In the genomic region with DNA sequence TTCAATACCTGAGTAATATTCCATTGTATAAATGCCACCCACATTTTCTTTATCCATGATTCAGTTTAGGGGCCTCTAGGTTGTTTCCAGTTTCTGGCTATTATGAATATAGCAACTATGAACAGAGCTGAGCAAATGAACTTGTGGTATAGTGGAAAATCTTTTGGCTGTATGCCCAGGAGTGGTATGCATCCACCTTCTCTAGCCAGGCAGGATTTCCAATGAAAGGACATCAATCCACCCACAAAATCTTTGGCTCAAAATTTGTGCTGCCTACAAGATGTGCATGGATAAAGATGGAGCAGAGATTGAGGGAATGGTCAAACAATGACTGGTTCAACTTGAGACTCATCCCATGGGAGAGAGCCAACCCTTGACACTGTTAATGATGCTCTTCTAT, we compare ENCODE assay signal across 28 mouse cellular contexts. TPM values are rescaled to one million over a fixed set of nuclear protein-coding genes. Genes with fewer than 3 reads are reported as not detected.
DNase-seq lines count a peak whose midpoint lies in the region; ATAC-seq and TF ChIP-seq lines count a peak whose summit lies in the region.
"Had no signal": no experiment of that assay in that cellular context is flagged by ENCODE, and none has a peak within 500 bp of the region (broad histone marks: within the 10 kb centered on the region; RNA-seq: fewer than 3 reads in every experiment).

No protein-coding gene starts in this region.

- no peak overlapping the region for H3K4me3 ChIP-seq in limb, embryonic 14.5 days (replicated peaks; ENCODE audit: low read length)
- H3K4me3 ChIP-seq in limb, embryonic 10.5 days, result no peak overlapping the region
- H3K4me3 ChIP-seq: embryonic facial prominence, embryonic 12.5 days; embryonic facial prominence, embryonic 15.5 days; erythroblast, embryonic 14.5 days; forebrain, embryonic 10.5 days; forebrain, embryonic 12.5 days had no signal

- peak; percentile 33 for DNase-seq in limb, embryonic 14.5 days (ENCODE audit: low spot score)
- no peak for DNase-seq in limb, embryonic 10.5 days (ENCODE audit: low spot score)
- DNase-seq in 3T3-L1 (ENCODE audit: low read depth, low spot score), result peak; percentile 82
- DNase-seq in Muller cell, postnatal 12 days (ENCODE audit: inconsistent ontology term), result peak; percentile 87
- peak; percentile 2 for DNase-seq in brain, adult 2 months (ENCODE audit: low read depth, low spot score)
- DNase-seq in embryo, embryonic 9.5 days (ENCODE audit: extremely low spot score), result no peak
- DNase-seq in cerebellum, adult 9-11 months, result no peak
- DNase-seq: adrenal gland, adult 8-10 months; adrenal gland, postnatal 14 days; adrenal gland, postnatal 36 days; B cell, adult 2 months; cerebellum, adult 11 months; cerebellum, adult 18-20 months; cerebellum, adult 8-10 months; cerebellum, postnatal 10 days; cerebellum, postnatal 25 days had no signal

- no peaks in the 10 kb centered on the region for H3K36me3 ChIP-seq in limb, embryonic 14.5 days (ENCODE audit: control insufficient read depth, insufficient read depth, low read length)
- no peaks in the 10 kb centered on the region for H3K36me3 ChIP-seq in limb, embryonic 10.5 days
- H3K36me3 ChIP-seq: embryonic facial prominence, embryonic 12.5 days; embryonic facial prominence, embryonic 15.5 days; forebrain, embryonic 10.5 days; forebrain, embryonic 12.5 days; G1E had no signal

- no peak overlapping the region for H3K27ac ChIP-seq in limb, embryonic 14.5 days (replicated peaks; ENCODE audit: low read depth, low read length)
- H3K27ac ChIP-seq in limb, embryonic 10.5 days, result no peak overlapping the region
- H3K27ac ChIP-seq: embryonic facial prominence, embryonic 12.5 days; embryonic facial prominence, embryonic 15.5 days; forebrain, embryonic 10.5 days; forebrain, embryonic 12.5 days had no signal

- no peaks in the 10 kb centered on the region for H3K4me1 ChIP-seq in limb, embryonic 14.5 days (ENCODE audit: control insufficient read depth, insufficient read depth, low read length)
- H3K4me1 ChIP-seq in limb, embryonic 10.5 days, result no peaks in the 10 kb centered on the region
- H3K4me1 ChIP-seq: embryonic facial prominence, embryonic 12.5 days; embryonic facial prominence, embryonic 15.5 days; forebrain, embryonic 10.5 days; forebrain, embryonic 12.5 days had no signal

- H3K9ac ChIP-seq in limb, embryonic 14.5 days (ENCODE audit: low read depth, low read length, severe bottlenecking), result no peak overlapping the region
- H3K9ac ChIP-seq: embryonic facial prominence, embryonic 12.5 days; embryonic facial prominence, embryonic 15.5 days; forebrain, embryonic 12.5 days had no signal

- no peak overlapping the region for H3K4me2 ChIP-seq in limb, embryonic 14.5 days (replicated peaks; ENCODE audit: low read depth, low read length, severe bottlenecking)
- H3K4me2 ChIP-seq: embryonic facial prominence, embryonic 12.5 days; embryonic facial prominence, embryonic 15.5 days; forebrain, embryonic 12.5 days had no signal

- no peak for TF ChIP-seq POLR2A in limb, embryonic 14.5 days (IDR thresholded peaks at IDR 0.05; ENCODE audit: borderline replicate concordance, extremely low read depth, insufficient read depth, insufficient read length)

- no peak for ATAC-seq in limb, embryonic 14.5 days (ENCODE audit: low FRiP score, low read depth)
- ATAC-seq: activated CD4-positive, CD25-positive, alpha-beta regulatory T cell, adult 4 months; CD4-positive, CD25-positive, alpha-beta regulatory T cell, adult 4 months; forebrain, embryonic 14.5 days; forebrain, embryonic 16.5 days; Patski had no signal

- H3K9me3 ChIP-seq in limb, embryonic 14.5 days (ENCODE audit: control insufficient read depth, low read length), result no peaks in the 10 kb centered on the region
- H3K9me3 ChIP-seq in limb, embryonic 10.5 days (replicated peaks), result no peaks in the 10 kb centered on the region
- H3K9me3 ChIP-seq: embryonic facial prominence, embryonic 12.5 days; embryonic facial prominence, embryonic 15.5 days; forebrain, embryonic 10.5 days; forebrain, embryonic 12.5 days; G1E had no signal

- no peaks in the 10 kb centered on the region for H3K27me3 ChIP-seq in limb, embryonic 14.5 days (ENCODE audit: control insufficient read depth, insufficient read depth, low read length)
- H3K27me3 ChIP-seq in limb, embryonic 10.5 days (ENCODE audit: low read depth, poor library complexity, severe bottlenecking), result no peaks in the 10 kb centered on the region
- H3K27me3 ChIP-seq: CH12.LX; embryonic facial prominence, embryonic 12.5 days; embryonic facial prominence, embryonic 15.5 days; forebrain, embryonic 12.5 days; Patski had no signal

RNA-seq across cellular contexts. Expression of gene Ghr, which starts 39.5 kb away (rescaled TPM):
- polyA plus RNA-seq in limb, embryonic 14.5 days (2012; rRNA removed), result 46.5 and 49.7 TPM in 2 replicates
- 92.9 and 97.6 TPM in 2 replicates for polyA plus RNA-seq in limb, embryonic 14.5 days (2014; fragmentation: Nextera tagmentation; extraction: Ambion mirVana)
- polyA plus RNA-seq in limb, embryonic 10.5 days (2016; fragmentation: Nextera tagmentation; extraction: Ambion mirVana), result 12.9 and 18.1 TPM in 2 replicates
- polyA plus RNA-seq: CD4-positive, CD25-positive, alpha-beta regulatory T cell, adult 4 months; erythroblast, embryonic 14.5 days; G1E had no signal

Comparison
In these comparisons a context has a peak if more than half of its experiments do, and no peak if none do; other contexts are left out.
1. DNase-seq: peak in limb, embryonic 14.5 days (single experiment), 3T3-L1 (single experiment), Muller cell, postnatal 12 days (single experiment) and brain, adult 2 months (single experiment); none in limb, embryonic 10.5 days (single experiment), embryo, embryonic 9.5 days (single experiment) and cerebellum, adult 9-11 months (single experiment).